Mouse (Mus musculus): ENCODE measurements around the gene Nudt7. TPM values are rescaled to one million over a fixed set of nuclear protein-coding genes. Genes with fewer than 3 reads are reported as not detected.

Nudt7 gene
- total and polyA plus RNA-seq, 3 experiments: not detected

- Histone ChIP-seq H3K79me2 (ENCODE audit: control insufficient read depth, insufficient read depth, low read length, poor library complexity) (no peaks in the 10 kb centered on the region), H3K4me1 (ENCODE audit: control insufficient read depth in 1 of 2, insufficient read depth in 2 of 2, low read length in 2 of 2) (no peaks in the 10 kb centered on the region), H3K4me3 (ENCODE audit: control insufficient read depth in 1 of 2, insufficient read depth in 1 of 2, low read depth in 2 of 2, low read length in 2 of 2) (no peak overlapping the region), H3K27me3 (ENCODE audit: control insufficient read depth in 1 of 2, insufficient read depth in 2 of 2, low read length in 2 of 2) (no peaks in the 10 kb centered on the region), H3K27ac (ENCODE audit: control insufficient read depth, low read depth, low read length) (no peak overlapping the region), H3K9ac (ENCODE audit: control insufficient read depth, low read depth, low read length, poor library complexity, severe bottlenecking) (no peak overlapping the region), H3K9me3 (replicated peaks; ENCODE audit: insufficient read depth, low read length) (no peaks in the 10 kb centered on the region), H3K36me3 (ENCODE audit: control insufficient read depth in 1 of 2, insufficient read depth in 2 of 2, low read length in 2 of 2) (no peaks in the 10 kb centered on the region)
- TF ChIP-seq NRF1 (IDR thresholded peaks at IDR 0.05; ENCODE audit: insufficient read depth, low read depth, low read length, poor library complexity, severe bottlenecking): no peak
- TF ChIP-seq SMC3 (IDR thresholded peaks at IDR 0.05; ENCODE audit: low read depth, low read length): no peak
- TF ChIP-seq POLR2AphosphoS5 (IDR thresholded peaks at IDR 0.05; ENCODE audit: borderline replicate concordance, low read depth, low read length): no peak
- no peak for TF ChIP-seq MEF2A (IDR thresholded peaks at IDR 0.05; ENCODE audit: extremely low read depth, insufficient replicate concordance, low read depth, low read length, poor library complexity, severe bottlenecking)
- no peak for TF ChIP-seq USF1 (IDR thresholded peaks at IDR 0.05; ENCODE audit: low read depth, low read length)
- no peak for TF ChIP-seq GABPA (IDR thresholded peaks at IDR 0.05; ENCODE audit: low read depth, low read length)
- no peak for TF ChIP-seq POLR2A (IDR thresholded peaks at IDR 0.05; ENCODE audit: control insufficient read depth in 1 of 2, insufficient read depth in 1 of 2, low read depth in 1 of 2, low read length in 2 of 2, poor library complexity in 1 of 2)
- TF ChIP-seq RCOR1 (IDR thresholded peaks at IDR 0.05; ENCODE audit: low read depth, low read length): no peak
- no peak for TF ChIP-seq KAT2A (conservative IDR thresholded peaks at IDR 0.05; ENCODE audit: low read depth, low read length)
- TF ChIP-seq MAFK (IDR thresholded peaks at IDR 0.05; ENCODE audit: borderline replicate concordance, low read depth, low read length): no peak
- no peak for TF ChIP-seq ELF1 (IDR thresholded peaks at IDR 0.05; ENCODE audit: low read depth, low read length)
- no peak for TF ChIP-seq MYB (IDR thresholded peaks at IDR 0.05; ENCODE audit: low read depth, low read length)
- no peak for TF ChIP-seq E2F4 (IDR thresholded peaks at IDR 0.05; ENCODE audit: borderline replicate concordance, low read depth, low read length)
- no peak for TF ChIP-seq MAZ (IDR thresholded peaks at IDR 0.05; ENCODE audit: low read depth, low read length)
- no peak for TF ChIP-seq ETS1 (IDR thresholded peaks at IDR 0.05; ENCODE audit: low read depth, low read length)
- no peak for TF ChIP-seq ZKSCAN1 (IDR thresholded peaks at IDR 0.05; ENCODE audit: low read depth, low read length)
- no peak for TF ChIP-seq ZC3H11A (IDR thresholded peaks at IDR 0.05; ENCODE audit: low read depth, low read length)
- TF ChIP-seq POLR2AphosphoS2 (IDR thresholded peaks at IDR 0.05; ENCODE audit: low read length): no peak
- TF ChIP-seq BHLHE40 (IDR thresholded peaks at IDR 0.05; ENCODE audit: borderline replicate concordance, low read depth, low read length): no peak
- DNase-seq (ENCODE audit: low read depth, low spot score): no peak
Observed at GRCm38 (mm10) chr8:114103401-114103800, 30.0 kb upstream of the Nudt7 start.

DNA sequence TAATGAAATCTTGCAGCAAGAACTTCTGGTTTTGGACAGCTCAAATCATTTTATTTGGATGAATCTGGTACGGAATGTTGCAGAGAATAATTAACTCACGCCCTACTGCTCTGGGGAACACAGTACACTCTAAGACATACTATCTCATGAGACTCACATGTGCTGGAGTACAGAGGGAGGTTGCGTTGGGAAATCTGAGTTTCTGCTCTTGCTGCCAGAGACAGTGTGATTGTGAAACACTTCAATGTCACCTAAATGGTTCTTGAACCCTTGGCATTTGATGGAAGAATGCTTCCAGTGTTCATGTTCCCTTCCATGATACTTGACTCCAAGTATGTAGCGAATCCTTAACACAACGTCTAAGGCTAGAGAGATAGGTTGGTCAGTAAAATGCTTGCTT lies 27.4 kb upstream of the Nudt7 start:
- no peak overlapping the region for H3K9ac ChIP-seq (ENCODE audit: control insufficient read depth, low read depth, low read length, poor library complexity, severe bottlenecking)
- no peak overlapping the region for H3K4me3 ChIP-seq (ENCODE audit: control insufficient read depth in 1 of 2, insufficient read depth in 1 of 2, low read depth in 2 of 2, low read length in 2 of 2)
- no peaks in the 10 kb centered on the region for H3K27me3 ChIP-seq (ENCODE audit: control insufficient read depth in 1 of 2, insufficient read depth in 2 of 2, low read length in 2 of 2)
- no peak overlapping the region for H3K27ac ChIP-seq (ENCODE audit: control insufficient read depth, low read depth, low read length)
- no peaks in the 10 kb centered on the region for H3K79me2 ChIP-seq (ENCODE audit: control insufficient read depth, insufficient read depth, low read length, poor library complexity)
- TF ChIP-seq MYC (IDR thresholded peaks at IDR 0.05; ENCODE audit: low read depth, low read length): no peak
- no peak for TF ChIP-seq RCOR1 (IDR thresholded peaks at IDR 0.05; ENCODE audit: low read depth, low read length)
- TF ChIP-seq USF2 (IDR thresholded peaks at IDR 0.05; ENCODE audit: borderline replicate concordance in 1 of 2, insufficient read depth in 1 of 2, low read depth in 1 of 2, low read length in 2 of 2): no peak
- no peak for TF ChIP-seq POLR2A (IDR thresholded peaks at IDR 0.05; ENCODE audit: control insufficient read depth in 1 of 2, insufficient read depth in 1 of 2, low read depth in 1 of 2, low read length in 2 of 2, poor library complexity in 1 of 2)
- H3K36me3 ChIP-seq (ENCODE audit: control insufficient read depth in 1 of 2, insufficient read depth in 2 of 2, low read length in 2 of 2): no peaks in the 10 kb centered on the region
- DNase-seq (ENCODE audit: low read depth, low spot score): no peak
- H3K4me1 ChIP-seq (ENCODE audit: control insufficient read depth in 1 of 2, insufficient read depth in 2 of 2, low read length in 2 of 2): no peaks in the 10 kb centered on the region
- H3K9me3 ChIP-seq (replicated peaks; ENCODE audit: insufficient read depth, low read length): no peaks in the 10 kb centered on the region
